Mouse (Mus musculus): ENCODE results near the gene AC153137.1. TPM values are rescaled to one million over a fixed set of nuclear protein-coding genes. Genes with fewer than 3 reads are reported as not detected.
"Not testable (repeated sequence)": the region's sequence is repeated elsewhere in the genome, so short reads cannot be mapped to it uniquely, and the experiment has no call there.

Gene AC153137.1
- total RNA-seq (2015; ENCODE audit: low replicate concordance): not detected in 2 replicates
- not detected in 2 replicates for total RNA-seq (2017; ENCODE audit: low replicate concordance)

DNA sequence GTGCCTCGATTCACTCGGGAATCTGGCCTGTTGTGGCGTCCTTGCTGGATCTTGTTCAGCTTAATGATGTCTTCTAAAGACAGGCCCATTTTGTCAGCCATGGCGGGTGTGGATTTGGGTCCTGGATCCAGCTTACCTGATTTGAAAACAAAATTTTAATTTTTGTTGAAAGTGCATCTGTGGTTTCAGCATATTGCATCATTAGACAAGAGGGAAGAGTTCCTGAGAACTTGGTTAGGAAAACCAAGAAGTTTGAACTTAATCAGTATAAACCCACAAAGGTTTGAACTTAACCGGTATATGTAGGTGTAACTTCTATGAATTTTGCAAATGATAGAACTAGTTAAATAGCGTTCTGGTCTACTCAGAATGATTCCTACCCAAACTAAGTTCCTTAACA, at the start of gene AC153137.1:
Gene AC153137.1 (minus strand): TSS at position 101 of the 400 bp plus-strand sequence.
- ATAC-seq (replicated peaks; ENCODE audit: low FRiP score, poor library complexity, severe bottlenecking): not testable (repeated sequence)

DNA sequence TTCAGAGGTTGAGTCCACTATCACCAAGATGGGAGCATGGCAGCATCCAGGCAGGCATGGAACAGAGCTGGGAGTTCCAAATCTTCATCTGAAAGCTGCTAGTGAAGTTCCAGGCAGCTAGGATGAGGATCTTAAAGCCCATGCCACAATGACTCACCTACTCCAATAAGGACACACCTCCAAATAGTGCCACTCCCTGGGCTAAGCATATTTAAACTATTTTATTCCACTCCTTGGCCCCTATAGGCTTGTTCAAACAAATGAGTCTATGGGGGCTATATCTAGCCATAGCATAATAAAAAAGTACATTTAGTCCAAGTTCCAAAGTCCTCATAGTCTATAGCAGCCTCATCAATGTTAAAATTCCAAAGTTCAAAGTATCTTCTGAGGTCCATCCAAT, 45.4 kb upstream of the AC153137.1 start:
- ATAC-seq (replicated peaks; ENCODE audit: low FRiP score, poor library complexity, severe bottlenecking): no peak

DNA sequence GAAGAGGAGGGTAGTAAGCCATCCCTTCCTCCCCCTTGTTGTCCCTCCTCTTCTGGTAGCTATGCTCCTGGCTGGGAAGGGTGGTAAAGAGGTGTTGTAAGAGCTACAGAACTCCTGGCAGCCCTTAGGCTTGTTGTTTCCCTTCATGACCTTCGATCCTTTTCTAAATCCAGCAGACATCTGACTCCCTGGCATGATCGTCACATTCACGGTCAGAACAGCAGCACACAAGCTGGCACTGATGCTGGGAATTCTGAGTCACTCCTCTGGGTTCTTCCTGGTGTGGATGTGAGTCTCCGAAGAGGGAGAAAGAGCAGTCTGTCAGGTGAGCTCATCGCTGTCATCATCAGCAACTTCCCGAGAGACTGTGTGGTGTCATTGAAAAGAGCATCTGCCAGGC, 41.5 kb upstream of the AC153137.1 start:
- ATAC-seq (replicated peaks; ENCODE audit: low FRiP score, poor library complexity, severe bottlenecking): no peak

DNA sequence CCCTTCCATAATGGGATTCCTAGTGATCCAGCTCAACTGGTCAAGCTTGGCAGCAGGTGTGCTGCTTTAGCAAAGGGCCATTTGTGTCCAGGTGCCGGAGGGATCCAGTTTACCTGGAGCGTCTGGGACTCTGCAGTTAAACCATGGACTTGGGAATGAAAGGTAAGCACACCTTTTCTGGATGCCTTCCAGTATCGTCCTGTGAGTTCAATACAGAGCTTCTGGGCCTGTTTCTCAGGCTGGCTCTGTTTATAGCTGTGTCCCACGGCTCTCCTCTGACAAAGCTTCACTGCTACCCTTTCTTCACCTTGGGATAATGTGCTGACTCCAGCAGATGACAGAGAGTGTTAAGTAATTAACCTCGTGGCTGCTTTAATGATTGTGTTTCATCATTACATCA, 39.6 kb upstream of the AC153137.1 start:
- no peak for ATAC-seq (replicated peaks; ENCODE audit: low FRiP score, poor library complexity, severe bottlenecking)

DNA sequence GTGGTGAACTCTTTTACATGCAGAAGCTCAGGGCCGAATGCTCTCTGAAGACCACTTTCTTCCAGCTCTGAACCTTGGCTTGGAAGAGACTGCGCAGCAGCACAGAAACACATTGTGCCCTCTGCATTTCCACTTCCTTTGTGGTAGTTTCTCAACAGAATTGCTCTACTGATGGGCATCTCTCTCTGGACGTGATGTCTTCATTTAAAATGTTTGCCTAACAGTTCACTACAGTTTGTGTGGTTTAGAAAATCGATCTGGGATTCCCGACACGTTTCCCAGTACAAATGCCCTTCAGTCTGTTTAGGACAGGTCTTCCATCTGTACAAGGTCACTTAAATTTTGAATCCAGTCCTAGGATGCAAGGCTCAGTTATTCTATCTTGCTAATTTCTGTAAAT, 38.3 kb upstream of the AC153137.1 start:
- no peak for ATAC-seq (replicated peaks; ENCODE audit: low FRiP score, poor library complexity, severe bottlenecking)

DNA sequence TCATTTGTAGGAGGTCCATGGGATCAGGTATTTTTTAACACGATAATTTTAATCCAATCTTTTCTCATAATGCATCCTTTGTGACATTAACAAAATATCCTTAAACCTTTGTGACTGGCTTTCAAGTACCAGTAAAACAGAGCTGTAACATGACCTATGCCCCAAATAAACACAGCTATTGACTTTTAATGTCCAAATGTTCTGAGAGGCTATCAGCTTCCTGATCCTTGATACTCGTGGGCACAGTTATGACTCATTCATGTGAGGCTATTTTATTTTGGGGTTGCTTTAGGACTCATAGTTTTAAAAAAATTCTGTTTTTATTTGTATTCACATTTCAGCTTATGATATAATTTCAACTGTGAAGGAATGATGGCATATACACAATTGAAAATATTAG, 37.5 kb upstream of the AC153137.1 start:
- ATAC-seq (replicated peaks; ENCODE audit: low FRiP score, poor library complexity, severe bottlenecking): no peak

DNA sequence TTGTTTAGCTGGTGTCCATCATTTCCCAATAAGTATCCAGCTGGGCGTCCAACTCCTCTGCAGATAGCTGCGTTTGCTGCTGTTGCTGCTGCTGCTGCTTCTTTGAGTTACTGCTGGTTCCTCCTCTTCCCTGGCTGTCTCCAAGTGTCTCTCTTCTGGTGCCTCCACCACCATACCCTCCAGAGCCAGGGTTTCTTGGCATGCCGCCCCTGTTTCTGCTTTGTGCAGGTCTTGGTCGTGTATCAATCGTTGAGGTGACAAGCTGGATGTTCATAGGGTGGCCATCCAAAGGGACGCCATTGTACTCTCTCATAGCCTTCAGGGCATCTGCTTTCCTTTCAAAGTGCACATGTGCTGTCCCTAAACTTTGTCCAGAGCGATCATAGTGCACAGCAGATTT, 529 bp downstream of the AC153137.1 start:
- not testable (repeated sequence) for ATAC-seq (replicated peaks; ENCODE audit: low FRiP score, poor library complexity, severe bottlenecking)

DNA sequence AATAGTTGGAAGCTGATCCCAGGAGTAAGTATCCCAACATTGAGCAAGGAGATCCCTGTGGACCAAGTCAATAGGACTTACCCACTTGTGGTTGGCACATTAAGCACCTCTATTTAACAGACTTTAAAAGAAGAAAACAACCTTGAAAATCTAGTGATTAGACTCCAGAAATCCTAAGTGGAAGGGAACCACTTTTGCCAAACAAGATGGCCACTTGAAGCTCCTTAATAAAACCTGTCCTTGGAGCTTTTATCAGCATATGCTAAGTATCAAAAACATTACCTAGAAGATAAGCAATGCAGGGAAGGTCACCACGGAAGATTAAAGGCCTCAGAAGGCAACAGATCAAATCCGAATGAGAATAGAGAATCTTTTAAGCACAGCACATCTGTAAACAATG, 26.0 kb downstream of the AC153137.1 start:
- ATAC-seq (replicated peaks; ENCODE audit: low FRiP score, poor library complexity, severe bottlenecking): no peak

DNA sequence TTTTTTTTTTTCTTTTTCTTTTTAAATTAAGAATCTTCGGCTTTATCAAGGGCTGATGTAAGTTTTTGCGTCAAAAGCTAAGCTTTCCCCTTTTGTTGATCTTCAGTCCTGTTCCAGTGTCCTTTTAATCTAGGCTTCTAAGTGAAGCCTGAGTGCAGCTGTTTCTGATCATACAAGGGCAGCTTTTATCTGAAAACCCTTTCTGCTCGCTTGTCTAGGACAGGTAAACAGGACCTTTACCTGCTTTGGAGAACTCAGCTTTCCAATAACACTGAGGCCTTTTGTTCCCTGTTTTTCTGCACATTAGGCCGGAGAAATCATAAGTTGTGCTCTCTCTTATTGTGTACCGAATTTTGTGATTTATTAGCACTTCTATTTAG, 27.3 kb downstream of the AC153137.1 start:
- ATAC-seq (replicated peaks; ENCODE audit: low FRiP score, poor library complexity, severe bottlenecking): no peak

DNA sequence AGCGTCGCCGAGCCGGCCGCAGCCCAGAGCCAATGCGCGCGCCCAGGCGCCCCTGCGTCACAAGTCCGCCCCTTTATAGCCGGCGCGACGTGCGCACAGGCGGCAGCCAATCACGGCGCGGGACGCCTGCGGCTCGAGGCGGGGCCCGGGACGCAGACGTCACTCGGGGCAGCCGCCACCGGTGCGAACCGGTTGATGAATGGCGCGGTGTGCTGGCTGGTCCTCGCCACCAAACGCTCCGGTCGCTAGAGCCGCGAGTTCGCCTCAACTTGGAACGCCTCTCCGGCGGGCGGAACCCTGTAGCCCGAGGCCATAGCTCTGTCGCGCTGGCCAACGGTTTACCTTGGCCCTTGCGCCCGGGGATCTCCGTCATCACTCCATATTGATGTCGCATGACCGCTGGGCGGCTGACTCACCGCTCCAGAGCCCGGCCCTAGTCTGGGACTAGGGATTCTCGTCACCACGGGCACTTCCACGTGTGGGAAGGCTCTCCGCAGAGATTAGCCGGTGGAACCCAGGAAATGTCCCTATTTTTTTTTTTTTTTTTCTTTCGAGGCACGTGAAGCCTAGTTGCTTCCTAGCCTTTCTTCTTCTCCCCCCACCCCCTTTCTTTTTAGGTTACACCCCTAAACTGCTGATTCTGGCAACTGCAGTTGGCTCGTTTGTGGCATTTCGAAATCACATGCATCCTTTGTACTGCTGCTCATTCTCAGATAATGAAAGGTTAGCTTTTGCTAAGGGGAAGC, 27.9 kb downstream of the AC153137.1 start:
- peak; percentile 98 for ATAC-seq (replicated peaks; ENCODE audit: low FRiP score, poor library complexity, severe bottlenecking)

DNA sequence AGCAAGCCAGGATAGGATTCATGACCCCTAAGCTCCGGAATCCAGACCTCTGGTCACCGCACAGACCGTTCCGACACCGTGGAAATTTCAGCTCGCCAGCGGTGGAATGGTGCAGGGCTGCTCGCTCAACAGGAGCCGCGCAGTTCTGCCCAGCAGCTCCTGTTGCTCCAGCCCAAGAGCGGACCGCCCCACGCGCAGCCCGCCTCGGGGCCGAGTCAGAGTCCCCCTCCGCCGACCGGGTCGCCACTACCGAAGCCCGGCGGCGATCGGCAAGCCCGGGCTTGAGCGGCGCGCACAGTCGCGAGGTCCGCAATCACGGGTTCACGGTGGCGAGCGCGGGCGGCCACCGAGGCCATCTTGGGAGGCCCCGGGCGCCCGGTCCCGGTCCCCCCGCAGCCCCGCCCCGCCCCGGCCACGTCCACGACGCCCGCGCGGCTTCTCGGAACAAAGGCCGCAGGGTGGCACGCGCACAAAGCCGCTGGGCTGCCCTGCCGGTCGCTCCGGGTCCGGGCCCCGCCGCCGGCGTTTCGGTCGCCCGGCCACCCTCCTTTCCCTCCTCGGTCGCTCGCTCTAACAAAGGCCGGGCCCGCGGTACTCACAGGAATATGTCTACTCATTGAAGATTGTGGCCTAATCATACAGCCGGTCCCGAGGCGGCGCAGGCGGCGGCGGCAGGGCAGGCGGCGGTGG, 28.7 kb downstream of the AC153137.1 start:
- peak; percentile 38; the same call in 1 of the 2 replicates for ATAC-seq (replicated peaks; ENCODE audit: low FRiP score, poor library complexity, severe bottlenecking)

DNA sequence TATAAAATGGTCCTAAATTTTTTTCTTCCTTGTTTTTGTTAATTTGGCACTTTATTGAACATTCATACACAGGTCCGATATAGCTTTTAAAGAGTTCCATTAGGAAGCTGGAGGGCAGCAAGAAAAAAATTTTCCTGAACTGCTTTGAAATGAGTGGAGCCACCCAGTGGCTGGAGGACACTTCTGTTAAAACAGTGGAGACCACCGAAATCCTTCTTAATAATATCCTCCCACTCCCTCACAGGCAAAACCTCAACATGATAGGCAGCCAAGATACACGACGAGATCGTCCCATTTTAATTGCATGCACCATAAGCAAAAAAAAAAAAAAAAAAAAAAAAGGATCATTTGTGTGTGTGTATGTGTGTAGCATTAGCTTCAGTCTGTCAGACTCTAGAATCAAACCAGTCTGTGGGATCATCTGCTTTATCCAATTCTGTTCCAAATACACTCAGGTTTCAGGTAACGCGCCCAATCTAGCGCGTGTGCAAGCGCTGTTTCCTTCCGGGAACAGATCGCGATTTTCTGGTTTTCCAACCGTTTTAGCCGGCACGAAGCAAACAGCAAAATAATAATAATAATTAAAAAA, 29.3 kb downstream of the AC153137.1 start:
- no peak for ATAC-seq (replicated peaks; ENCODE audit: low FRiP score, poor library complexity, severe bottlenecking)

DNA sequence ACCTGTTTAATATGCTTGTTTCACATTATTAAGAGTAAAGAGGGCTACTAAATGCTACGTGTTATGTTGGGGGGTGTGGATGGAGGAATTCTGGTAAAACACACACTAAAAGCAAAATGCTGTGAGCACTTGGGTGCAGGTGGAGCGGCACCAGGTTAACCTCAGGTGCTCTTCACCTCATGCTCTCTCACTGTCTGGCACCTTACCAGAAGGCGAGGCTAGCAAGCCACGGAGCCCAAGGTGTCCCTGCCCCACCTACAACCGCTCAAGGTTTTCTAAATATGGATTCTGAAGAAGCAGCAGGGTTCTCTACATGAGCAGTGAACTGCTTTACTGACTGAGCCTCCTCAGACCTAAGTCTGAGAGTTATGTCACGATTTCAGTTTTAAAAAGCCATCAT, 32.6 kb downstream of the AC153137.1 start:
- no peak for ATAC-seq (replicated peaks; ENCODE audit: low FRiP score, poor library complexity, severe bottlenecking)

DNA sequence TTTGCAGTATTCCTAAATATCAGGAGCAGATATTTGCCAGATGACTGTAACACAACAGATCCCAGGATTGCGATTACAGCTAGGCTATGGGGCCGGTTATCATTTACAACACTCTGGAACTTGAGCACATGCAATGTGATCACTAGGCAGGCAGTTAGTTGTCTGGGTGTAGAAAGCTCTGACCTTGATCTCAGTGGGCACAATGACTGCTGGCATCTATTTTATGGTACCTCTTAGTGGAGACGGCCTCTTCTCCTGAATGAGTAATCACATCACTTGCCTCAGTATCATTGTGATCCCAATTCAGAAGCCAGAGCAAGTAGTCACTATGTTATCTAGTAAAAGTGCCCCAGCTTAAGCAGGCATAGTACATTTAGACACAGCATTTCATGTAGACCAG, 37.2 kb downstream of the AC153137.1 start:
- ATAC-seq (replicated peaks; ENCODE audit: low FRiP score, poor library complexity, severe bottlenecking): no peak

DNA sequence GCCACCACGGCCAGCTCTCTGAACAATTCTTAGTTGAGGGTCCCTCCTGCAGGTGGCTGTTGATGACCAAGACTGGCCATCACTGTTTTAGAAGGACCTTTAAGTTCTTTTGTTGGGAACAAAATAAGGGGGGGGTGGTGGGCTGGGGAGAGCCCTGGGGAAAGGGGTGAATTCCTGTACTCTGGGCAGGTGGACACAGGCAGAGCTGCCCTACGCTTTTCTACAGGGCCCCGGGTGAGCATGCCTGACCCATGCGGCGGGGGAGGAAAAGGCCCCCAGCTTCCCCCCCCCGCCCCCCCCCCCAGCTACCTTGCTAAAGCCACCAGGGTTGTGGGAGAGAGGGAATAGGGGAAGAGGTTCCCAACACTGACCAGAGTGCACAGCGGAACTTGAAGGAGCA, 39.4 kb downstream of the AC153137.1 start:
- ATAC-seq (replicated peaks; ENCODE audit: low FRiP score, poor library complexity, severe bottlenecking): no peak

DNA sequence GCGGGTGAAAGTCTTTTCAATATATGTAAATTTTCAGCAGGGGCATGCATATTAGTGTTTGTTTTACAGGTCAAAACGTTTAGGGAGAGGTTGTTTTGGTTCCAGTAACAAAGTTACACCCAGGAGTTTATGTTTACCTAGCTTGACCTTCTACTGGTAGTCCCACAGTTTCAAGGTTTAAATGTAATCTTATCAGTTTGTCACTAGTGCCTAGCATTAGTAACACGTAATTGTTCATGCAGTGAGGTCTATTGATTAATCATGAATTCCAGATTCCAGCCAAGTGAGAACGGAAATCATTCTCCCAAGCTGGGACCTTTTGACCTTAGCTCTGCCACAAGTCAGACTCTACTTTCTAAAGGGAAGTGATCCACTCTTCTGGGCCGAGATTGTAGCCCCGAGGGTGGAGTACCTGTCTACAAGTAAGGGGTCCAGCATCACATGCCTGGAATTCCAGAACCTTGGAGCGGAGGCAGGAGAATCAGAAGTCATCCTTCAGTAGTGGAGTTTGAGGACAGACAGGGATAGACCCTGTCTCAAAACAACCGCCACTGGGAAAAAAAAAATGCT, 40.3 kb downstream of the AC153137.1 start:
- no peak for ATAC-seq (replicated peaks; ENCODE audit: low FRiP score, poor library complexity, severe bottlenecking)

DNA sequence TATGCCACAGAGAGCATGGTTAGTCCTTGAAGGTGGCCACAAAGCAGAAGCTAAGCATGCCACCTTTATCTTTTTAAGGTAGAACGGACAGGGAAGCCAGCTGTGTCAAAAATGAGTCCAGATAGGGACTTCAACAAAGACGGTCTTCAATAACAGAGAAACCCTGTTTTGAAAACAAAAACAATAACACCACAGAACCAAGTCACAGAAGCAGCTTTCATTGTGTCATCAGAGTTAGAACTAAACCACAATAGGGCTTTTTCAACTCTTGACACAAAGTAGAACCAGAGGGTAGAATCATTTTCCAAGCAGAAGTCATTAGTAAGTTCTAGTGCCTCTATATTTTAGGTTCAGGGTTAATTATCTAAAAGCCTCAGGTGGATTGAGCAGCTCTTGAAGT, 41.3 kb downstream of the AC153137.1 start:
- ATAC-seq (replicated peaks; ENCODE audit: low FRiP score, poor library complexity, severe bottlenecking): no peak

DNA sequence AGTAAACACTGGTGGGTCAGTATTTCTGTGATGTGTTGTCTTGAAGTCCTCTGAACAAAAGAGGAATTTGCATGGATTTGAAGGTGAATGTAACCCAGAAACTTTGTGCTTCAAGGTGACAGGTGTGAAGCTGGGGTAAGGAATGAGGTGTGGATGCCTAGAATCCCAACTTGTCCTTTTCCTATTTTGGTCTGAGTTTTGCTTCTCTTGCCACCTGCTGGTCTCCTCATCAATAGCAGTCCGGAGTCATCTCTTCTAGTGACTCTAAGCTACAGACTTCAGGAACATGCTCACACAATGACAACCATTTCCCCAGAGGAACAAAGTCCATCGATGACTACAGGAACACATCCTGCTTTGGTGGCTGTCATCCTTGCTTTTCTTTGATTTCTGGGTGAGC, 46.9 kb downstream of the AC153137.1 start:
- ATAC-seq (replicated peaks; ENCODE audit: low FRiP score, poor library complexity, severe bottlenecking): no peak

DNA sequence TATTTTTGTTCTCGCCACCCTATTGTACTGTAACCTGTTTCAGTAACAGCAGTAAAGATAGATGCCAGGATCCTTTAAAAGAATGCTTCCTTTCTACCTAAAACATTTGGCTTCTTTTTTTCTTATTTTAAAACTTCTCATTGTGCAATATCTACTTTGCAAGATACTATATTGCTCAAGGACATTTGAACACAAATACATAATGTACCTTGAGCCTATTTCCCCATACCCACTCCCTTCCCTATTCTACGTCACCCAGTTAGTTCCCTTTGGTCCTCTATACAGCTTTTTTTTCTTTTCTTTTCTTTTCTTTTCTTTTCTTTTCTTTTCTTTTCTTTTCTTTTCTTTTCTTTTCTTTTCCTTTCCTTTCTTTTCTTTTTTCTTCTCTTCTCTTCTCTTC, 47.6 kb downstream of the AC153137.1 start:
- no peak for ATAC-seq (replicated peaks; ENCODE audit: low FRiP score, poor library complexity, severe bottlenecking)
